Mouse (Mus musculus) heart, embryonic 15.5 days (tissue): ENCODE measurements at regions not wholly inside any gene's neighbourhood (a gene's known extent, or its start where the extent isn't known, plus 50 kb on each side); places are given as distances from the start of the nearest gene placed in this dataset.

Experiments used
- ATAC-seq: fragments of 200-750 bp; cut with Nextera tagmentation; replicated peaks from 2 replicates; pipeline ENCODE4 v1.8.0; 2017; ENCODE audit warnings: low read depth, moderate TSS enrichment; ENCODE audit not compliant: insufficient number of reproducible peaks, insufficient read depth, low FRiP score
- H3K27ac ChIP-seq: fragments of 300-500 bp; sonication (generic); 2 replicates; pipeline ENCODE4 v1.5.1; 2015; ENCODE audit warnings: mild to moderate bottlenecking, inconsistent platforms
- H3K27me3 ChIP-seq: fragments of 300-500 bp; sonication (generic); 2 replicates; pipeline ENCODE4 v1.6.1; 2015; ENCODE audit warnings: inconsistent platforms
- H3K36me3 ChIP-seq: fragments of 300-500 bp; sonication (generic); 2 replicates; pipeline ENCODE4 v1.6.1; 2015; ENCODE audit warnings: mild to moderate bottlenecking, inconsistent platforms
- H3K4me1 ChIP-seq: fragments of 300-500 bp; sonication (generic); replicated peaks from 2 replicates; pipeline ENCODE4 v1.6.1; 2015; ENCODE audit warnings: inconsistent platforms
- H3K4me2 ChIP-seq: fragments of 300-500 bp; sonication (generic); 2 replicates; pipeline ENCODE4 v1.6.1; 2015; ENCODE audit warnings: inconsistent platforms, mild to moderate bottlenecking, moderate library complexity
- H3K4me3 ChIP-seq: fragments of 300-500 bp; sonication (generic); 2 replicates; pipeline ENCODE4 v1.5.1; 2015; ENCODE audit warnings: mild to moderate bottlenecking, inconsistent platforms
- H3K9ac ChIP-seq: fragments of 300-500 bp; sonication (generic); 2 replicates; pipeline ENCODE4 v1.6.1; 2015; ENCODE audit warnings: mild to moderate bottlenecking, inconsistent platforms
- H3K9me3 ChIP-seq: fragments of 300-500 bp; sonication (generic); replicated peaks from 2 replicates; pipeline ENCODE4 v1.6.1; 2016; ENCODE audit warnings: inconsistent platforms
- WGBS: fragments of 180-500 bp; shearing (Covaris S2); methylation state at CpG from one replicate; pipeline ENCODE4 v1.1.7; 2015; ENCODE audit warnings: mixed read lengths; 5-methylcytosine and 5-hydroxymethylcytosine counted together

GRCm38 (mm10) chr2:160117148-160117547, 216.8 kb downstream of the Gm826 start:
- no peak overlapping the region for H3K4me2 ChIP-seq
- no peak overlapping the region for H3K4me3 ChIP-seq
- no peaks in the 10 kb centered on the region for H3K36me3 ChIP-seq
- H3K9me3 ChIP-seq: no peaks in the 10 kb centered on the region
- ATAC-seq: no peak
- H3K4me1 ChIP-seq: no peaks in the 10 kb centered on the region
- H3K27ac ChIP-seq: no peak overlapping the region
- no peak overlapping the region for H3K9ac ChIP-seq
- no peaks in the 10 kb centered on the region for H3K27me3 ChIP-seq

- no peaks in the 10 kb centered on the region for H3K4me1 ChIP-seq
- H3K36me3 ChIP-seq: no peaks in the 10 kb centered on the region
- H3K27ac ChIP-seq: no peak overlapping the region
- ATAC-seq: no peak
- no peaks in the 10 kb centered on the region for H3K27me3 ChIP-seq
- no peak overlapping the region for H3K9ac ChIP-seq
- H3K4me3 ChIP-seq: no peak overlapping the region
- no peaks in the 10 kb centered on the region for H3K9me3 ChIP-seq
- no peak overlapping the region for H3K4me2 ChIP-seq
Measured at GRCm38 (mm10) chr2:160111176-160111692, 222.7 kb downstream of the Gm826 start.

- WGBS: 21% methylated on average over 12 of the region's 12 CpGs
- Histone ChIP-seq H3K9ac (no peak overlapping the region), H3K9me3 (no peaks in the 10 kb centered on the region), H3K4me1 (no peaks in the 10 kb centered on the region), H3K4me3 (no peak overlapping the region), H3K27ac (no peak overlapping the region), H3K36me3 (no peaks in the 10 kb centered on the region), H3K27me3 (no peaks in the 10 kb centered on the region), H3K4me2 (no peak overlapping the region)
- ATAC-seq: no peak
Measured at GRCm38 (mm10) chr2:160093078-160093477, 240.9 kb downstream of the Gm826 start.

- H3K36me3 ChIP-seq: no peaks in the 10 kb centered on the region
- H3K9ac ChIP-seq: no peak overlapping the region
- H3K9me3 ChIP-seq: no peaks in the 10 kb centered on the region
- H3K4me3 ChIP-seq: no peak overlapping the region
- H3K4me2 ChIP-seq: no peak overlapping the region
- no peak for ATAC-seq
- no peak overlapping the region for H3K27ac ChIP-seq
- WGBS: 66% methylated on average over 4 of the region's 4 CpGs
- 0 out of 2 replicates have a peak, but pooled peaks cover 4% of the 10 kb centered on the region for H3K4me1 ChIP-seq
- H3K27me3 ChIP-seq: no peaks in the 10 kb centered on the region
Measured at GRCm38 (mm10) chr2:160085999-160086398, 248.0 kb downstream of the Gm826 start.

- Histone ChIP-seq H3K9me3 (no peaks in the 10 kb centered on the region), H3K9ac (no peak overlapping the region), H3K4me1 (0 out of 2 replicates have a peak, but pooled peaks cover 4% of the 10 kb centered on the region), H3K36me3 (no peaks in the 10 kb centered on the region), H3K27me3 (no peaks in the 10 kb centered on the region), H3K4me2 (no peak overlapping the region), H3K27ac (no peak overlapping the region), H3K4me3 (no peak overlapping the region)
- WGBS: 84% methylated on average over 4 of the region's 4 CpGs
- ATAC-seq: no peak
Measured at GRCm38 (mm10) chr2:160083674-160084073, 250.3 kb downstream of the Gm826 start.

GRCm38 (mm10) chr2:160082106-160082653, 251.8 kb downstream of the Gm826 start:
- WGBS: 27% methylated on average over 5 of the region's 5 CpGs
- Histone ChIP-seq H3K27me3 (no peaks in the 10 kb centered on the region), H3K4me2 (no peak overlapping the region), H3K4me3 (no peak overlapping the region), H3K4me1 (0 out of 2 replicates have a peak, but pooled peaks cover 4% of the 10 kb centered on the region), H3K9me3 (no peaks in the 10 kb centered on the region), H3K36me3 (no peaks in the 10 kb centered on the region), H3K9ac (no peak overlapping the region), H3K27ac (no peak overlapping the region)
- ATAC-seq: no peak; the same call in 1 of the 2 replicates

- WGBS: 67% methylated on average over 3 of the region's 3 CpGs
- no peak for ATAC-seq
Measured at GRCm38 (mm10) chr2:160075694-160076093, 258.3 kb downstream of the Gm826 start.

GRCm38 (mm10) chr2:160070441-160070840, 263.5 kb downstream of the Gm826 start:
- Histone ChIP-seq H3K27ac (no peak overlapping the region), H3K4me2 (no peak overlapping the region), H3K9me3 (no peaks in the 10 kb centered on the region), H3K9ac (no peak overlapping the region), H3K4me3 (no peak overlapping the region), H3K36me3 (no peaks in the 10 kb centered on the region), H3K4me1 (peaks cover 27% of the 10 kb centered on the region), H3K27me3 (no peaks in the 10 kb centered on the region)
- 70% methylated on average over 2 of the region's 2 CpGs for WGBS
- ATAC-seq: no peak

More at GRCm38 (mm10) chr2:160075694-160076093, 258.3 kb downstream of the Gm826 start:
- Histone ChIP-seq H3K27ac (no peak overlapping the region), H3K9me3 (no peaks in the 10 kb centered on the region), H3K4me3 (no peak overlapping the region), H3K9ac (no peak overlapping the region), H3K27me3 (no peaks in the 10 kb centered on the region), H3K4me1 (peaks cover 11% of the 10 kb centered on the region), H3K36me3 (no peaks in the 10 kb centered on the region), H3K4me2 (no peak overlapping the region)

GRCm38 (mm10) chr2:160068772-160069171, 265.2 kb downstream of the Gm826 start:
- 68% methylated on average over 4 of the region's 4 CpGs for WGBS
- no peaks in the 10 kb centered on the region for H3K36me3 ChIP-seq
- no peaks in the 10 kb centered on the region for H3K27me3 ChIP-seq
- no peak overlapping the region for H3K9ac ChIP-seq
- H3K4me3 ChIP-seq: no peak overlapping the region
- no peak overlapping the region for H3K4me2 ChIP-seq
- H3K4me1 ChIP-seq: peaks cover 31% of the 10 kb centered on the region
- no peak overlapping the region for H3K27ac ChIP-seq
- no peaks in the 10 kb centered on the region for H3K9me3 ChIP-seq
- ATAC-seq: no peak

- no peak for ATAC-seq
- 70% methylated on average over 9 of the region's 9 CpGs for WGBS
Measured at GRCm38 (mm10) chr2:160067904-160068303, 266.1 kb downstream of the Gm826 start.

GRCm38 (mm10) chr2:160066491-160067303, 267.3 kb downstream of the Gm826 start:
- 8% methylated on average over 6 of the region's 6 CpGs for WGBS
- Histone ChIP-seq H3K4me3 (no peak overlapping the region), H3K27ac (peak overlapping the region; percentile 92), H3K4me1 (peaks cover 31% of the 10 kb centered on the region), H3K9me3 (no peaks in the 10 kb centered on the region), H3K27me3 (no peaks in the 10 kb centered on the region), H3K36me3 (no peaks in the 10 kb centered on the region), H3K9ac (no peak overlapping the region), H3K4me2 (peak overlapping the region; percentile 44)
- peak; percentile 80 for ATAC-seq

More at GRCm38 (mm10) chr2:160067904-160068303, 266.1 kb downstream of the Gm826 start:
- Histone ChIP-seq H3K4me3 (no peak overlapping the region), H3K4me2 (no peak overlapping the region), H3K9ac (no peak overlapping the region), H3K27ac (peak overlapping the region; percentile 92), H3K9me3 (no peaks in the 10 kb centered on the region), H3K36me3 (no peaks in the 10 kb centered on the region), H3K27me3 (no peaks in the 10 kb centered on the region), H3K4me1 (peaks cover 31% of the 10 kb centered on the region)
